Mouse (Mus musculus) right cerebral cortex, postnatal 36 days (tissue): ENCODE measurements around the gene Cep250.

Experiments
- DNase-seq, 2 experiments: peaks; one replicate each; pipeline ENCODE4 v3.0.0; 2022; ENCODE audit warnings: low spot score in 2 of 2, mixed read lengths in 1 of 2

The Cep250 gene

GRCm38 (mm10) chr2:155962991-155963390 is 6.7 kb downstream of the Cep250 start:
- no peak for DNase-seq

GRCm38 (mm10) chr2:155973348-155973747 is 17.1 kb downstream of the Cep250 start:
- no peak for DNase-seq

- DNase-seq = no peak
Observed at GRCm38 (mm10) chr2:155974087-155974731, 18.0 kb downstream of the Cep250 start.

GRCm38 (mm10) chr2:155979328-155979991 is 23.2 kb downstream of the Cep250 start:
- DNase-seq = no peak

- DNase-seq = no peak
Observed at GRCm38 (mm10) chr2:155985776-155986175, 29.5 kb downstream of the Cep250 start.

- no peak for DNase-seq
Observed at GRCm38 (mm10) chr2:155987131-155987530, 30.9 kb downstream of the Cep250 start.

GRCm38 (mm10) chr2:155989085-155989484 is 32.8 kb downstream of the Cep250 start:
- DNase-seq = no peak

GRCm38 (mm10) chr2:155991151-155991550 is 34.9 kb downstream of the Cep250 start:
- DNase-seq = no peak

GRCm38 (mm10) chr2:155991863-155992321 is 35.6 kb downstream of the Cep250 start:
- peak; percentile 43 to 49 for DNase-seq

- DNase-seq = no peak
Observed at GRCm38 (mm10) chr2:156005393-156005792, 49.1 kb downstream of the Cep250 start.

- peak; percentile 97 to 98 for DNase-seq
Observed at GRCm38 (mm10) chr2:156007888-156008532, 51.8 kb downstream of the Cep250 start, which contains the start of the genes 6430550D23Rik and Ergic3. TSS of gene 6430550D23Rik (minus strand) at chr2:156007977. TSS of gene Ergic3 (plus strand) at chr2:156008045.

- DNase-seq = no peak
Observed at GRCm38 (mm10) chr2:156018106-156018505, 61.8 kb downstream of the Cep250 start.

GRCm38 (mm10) chr2:156021219-156021618 is 65.0 kb downstream of the Cep250 start:
- DNase-seq = no peak

GRCm38 (mm10) chr2:156021765-156022164 is 65.5 kb downstream of the Cep250 start:
- no peak for DNase-seq

GRCm38 (mm10) chr2:156025482-156025881 is 69.2 kb downstream of the Cep250 start:
- no peak for DNase-seq

- no peak for DNase-seq
Observed at GRCm38 (mm10) chr2:156039390-156039789, 83.1 kb downstream of the Cep250 start.

- no peak for DNase-seq
Observed at GRCm38 (mm10) chr2:156042903-156043302, 86.6 kb downstream of the Cep250 start.

GRCm38 (mm10) chr2:156047929-156048328 is 91.7 kb downstream of the Cep250 start:
- no peak for DNase-seq
